Mouse (Mus musculus): ENCODE data around the gene Rftn1.

Rftn1 gene

GRCm38 (mm10) chr17:50093356-50093755 is 97.1 kb downstream of the Rftn1 start:
- DNase-seq (ENCODE audit: low read depth) = peak; percentile 28

- DNase-seq (ENCODE audit: low read depth) = no peak
Measured at GRCm38 (mm10) chr17:50092848-50093247, 97.6 kb downstream of the Rftn1 start.

DNA sequence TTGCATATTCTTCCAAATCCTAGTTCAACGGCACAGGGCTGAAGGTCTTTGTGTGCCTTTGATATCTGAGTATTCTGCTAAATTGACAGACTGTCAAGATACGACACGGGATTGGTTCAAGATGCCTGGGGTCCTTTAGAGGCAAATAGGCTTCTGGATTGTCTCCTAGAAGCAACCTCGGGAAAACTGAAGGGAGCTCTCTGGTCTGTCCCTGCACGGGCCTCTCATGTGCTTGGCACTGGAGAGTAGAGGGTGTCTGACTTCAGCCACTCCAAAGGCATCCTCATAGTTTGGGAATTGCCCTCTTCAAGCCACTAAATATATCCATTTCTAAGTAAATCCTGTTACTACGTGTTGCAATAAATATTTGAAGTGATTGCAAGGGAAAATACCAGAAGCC is 98.6 kb downstream of the Rftn1 start:
- no peak for DNase-seq (ENCODE audit: low read depth)

GRCm38 (mm10) chr17:50089725-50090124 is 100.7 kb downstream of the Rftn1 start:
- no peak for DNase-seq (ENCODE audit: low read depth)

- no peak for DNase-seq (ENCODE audit: low read depth)
Measured at GRCm38 (mm10) chr17:50088054-50088453, 102.4 kb downstream of the Rftn1 start.

DNA sequence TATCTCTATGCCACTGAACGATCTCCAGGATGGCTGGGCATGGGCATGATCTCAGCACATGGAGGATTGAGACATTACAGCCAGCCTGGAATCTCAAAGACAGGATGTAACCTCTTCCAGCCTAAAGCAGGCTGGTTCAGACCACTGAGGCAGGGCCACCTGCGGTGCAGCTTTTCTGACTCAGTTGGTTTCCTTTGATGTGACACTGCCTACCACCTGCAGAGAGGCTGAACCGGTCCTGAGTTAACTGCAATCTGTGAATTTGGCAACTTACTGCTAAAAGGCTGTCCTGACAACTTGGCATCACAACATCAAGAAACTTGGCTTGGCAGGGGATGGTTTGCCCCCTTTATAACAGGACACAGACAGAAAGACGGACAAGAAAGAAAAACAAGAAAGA is 103.6 kb downstream of the Rftn1 start:
- DNase-seq (ENCODE audit: low read depth) = no peak

GRCm38 (mm10) chr17:50084721-50085120 is 105.8 kb downstream of the Rftn1 start:
- DNase-seq (ENCODE audit: low read depth) = no peak

DNA sequence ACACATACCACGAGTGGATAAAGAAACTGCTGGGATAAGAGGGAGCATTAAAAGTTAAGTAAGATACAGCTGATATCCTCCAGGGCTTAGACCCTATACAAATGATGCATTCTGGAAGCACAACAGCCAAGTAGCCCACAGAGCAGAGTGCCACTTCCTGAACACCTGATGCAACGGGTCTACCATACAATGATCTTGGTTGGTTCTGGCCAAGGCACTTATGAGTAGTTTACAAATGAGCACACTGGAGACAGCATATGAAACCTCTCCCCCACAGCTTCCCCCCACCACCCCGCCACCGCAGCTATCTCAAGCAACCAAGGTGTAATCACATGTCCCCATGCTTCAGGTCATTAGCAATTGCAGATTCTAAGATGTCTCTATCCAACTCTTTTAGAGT is 106.5 kb downstream of the Rftn1 start:
- no peak for DNase-seq (ENCODE audit: low read depth)

DNA sequence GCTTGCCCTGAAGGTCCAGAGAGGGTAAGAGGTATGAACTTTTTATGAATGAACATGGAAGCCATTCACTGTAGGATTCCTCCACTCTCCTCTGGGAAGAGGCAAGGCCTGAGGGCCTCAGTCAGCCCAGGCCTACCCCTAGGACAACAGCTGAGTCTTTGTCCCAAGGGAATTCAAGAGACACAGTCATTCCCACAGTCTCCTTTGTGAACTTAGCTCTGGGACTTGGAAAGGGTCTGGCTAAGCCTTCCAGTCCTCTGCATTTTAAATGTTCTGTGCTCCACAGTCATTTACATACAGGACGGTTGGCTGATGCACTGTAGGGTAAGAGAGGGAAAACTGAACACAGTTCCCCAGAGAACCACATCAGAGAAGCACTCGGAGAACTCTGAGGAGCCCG is 107.5 kb downstream of the Rftn1 start:
- no peak for DNase-seq (ENCODE audit: low read depth)

DNA sequence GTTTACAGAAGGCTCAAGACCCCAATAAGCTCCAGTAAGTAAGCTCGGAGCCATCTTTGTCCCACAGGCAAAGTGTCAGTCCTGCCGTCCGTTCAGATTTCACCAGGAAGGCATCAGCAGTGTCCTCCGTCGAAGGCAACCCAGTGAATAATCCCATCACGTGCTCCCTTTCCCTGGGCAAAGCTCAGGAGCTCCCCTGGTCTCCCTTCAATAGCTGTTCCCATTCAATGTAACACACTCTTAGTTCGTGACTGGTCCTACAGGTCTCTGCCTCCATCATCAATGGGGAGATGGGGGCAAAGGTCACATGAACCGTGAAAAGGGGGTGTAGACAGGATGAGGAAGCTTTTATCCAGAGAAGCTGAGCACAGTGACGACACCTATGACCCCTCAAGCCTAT is 108.8 kb downstream of the Rftn1 start:
- DNase-seq (ENCODE audit: low read depth) = no peak

GRCm38 (mm10) chr17:50080991-50081390 is 109.5 kb downstream of the Rftn1 start:
- DNase-seq (ENCODE audit: low read depth) = no peak

DNA sequence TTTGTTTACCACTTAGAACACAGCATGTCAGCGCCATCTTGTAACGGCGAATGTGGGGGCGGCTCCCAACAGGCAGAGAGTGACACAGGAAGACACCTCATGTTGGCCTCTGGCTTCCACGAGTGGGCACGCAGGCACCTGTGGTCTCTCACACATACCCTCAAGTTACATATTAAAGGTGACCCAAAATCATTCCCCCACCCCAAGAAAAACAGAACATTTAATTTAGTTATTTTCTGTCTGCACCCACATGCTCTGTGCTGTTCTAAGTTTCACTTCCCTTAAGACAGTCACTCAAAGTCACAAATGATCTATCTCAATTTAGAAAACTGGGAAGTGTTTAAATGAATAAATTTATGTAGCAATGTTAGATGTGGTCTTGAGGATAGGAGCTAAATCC is 111.7 kb downstream of the Rftn1 start:
- no peak for DNase-seq (ENCODE audit: low read depth)

GRCm38 (mm10) chr17:50072982-50073965 is 117.2 kb downstream of the Rftn1 start:
- DNase-seq (ENCODE audit: low read depth) = no peak

- peak; percentile 52 for DNase-seq (ENCODE audit: low read depth)
Measured at GRCm38 (mm10) chr17:50071602-50071988, 118.9 kb downstream of the Rftn1 start.

GRCm38 (mm10) chr17:50070822-50071601 is 119.5 kb downstream of the Rftn1 start:
- no peak for DNase-seq (ENCODE audit: low read depth)

GRCm38 (mm10) chr17:50069897-50070636 is 120.4 kb downstream of the Rftn1 start:
- no peak for DNase-seq (ENCODE audit: low read depth)

DNA sequence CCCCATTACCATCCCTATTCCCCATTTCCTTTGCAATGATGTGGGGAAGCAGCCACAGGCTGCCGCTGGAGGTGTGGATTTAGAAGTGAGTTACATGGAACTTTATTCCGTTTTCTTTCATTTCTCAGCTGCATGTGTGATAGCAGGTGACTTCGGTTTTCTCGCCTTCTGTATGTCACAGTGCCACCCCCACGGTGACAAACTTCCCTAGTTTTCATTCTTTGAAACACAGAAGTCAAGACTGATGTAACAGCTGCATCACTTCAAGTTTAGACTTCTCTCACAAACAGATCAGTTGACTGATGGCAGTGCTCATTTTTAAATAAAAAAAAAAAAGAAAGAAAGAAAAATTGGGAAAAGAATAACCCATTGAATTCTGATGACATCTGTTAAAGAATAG is 121.3 kb downstream of the Rftn1 start:
- no peak for DNase-seq (ENCODE audit: low read depth)

DNA sequence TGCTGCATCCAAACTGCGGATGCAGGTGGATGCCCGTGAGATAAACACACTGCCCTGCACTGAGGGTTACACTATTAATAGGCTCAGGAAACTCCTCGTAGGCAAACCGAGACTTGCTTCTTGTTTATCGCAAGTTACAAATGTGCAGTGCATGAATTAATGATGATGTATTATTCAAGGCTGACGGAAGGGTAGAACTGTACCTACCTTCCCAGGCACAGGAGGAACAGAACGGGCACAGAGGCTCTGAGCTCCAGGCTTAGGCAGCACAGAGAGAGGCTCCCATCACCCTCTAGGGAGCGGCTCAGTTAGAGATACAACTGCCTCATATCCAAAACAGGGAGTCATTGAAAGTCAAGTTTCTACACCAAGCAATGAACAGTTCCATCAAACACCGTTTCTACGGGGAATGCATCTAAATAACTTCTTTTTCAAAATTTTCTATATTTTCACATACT is 121.8 kb downstream of the Rftn1 start:
- no peak for DNase-seq (ENCODE audit: low read depth)

DNA sequence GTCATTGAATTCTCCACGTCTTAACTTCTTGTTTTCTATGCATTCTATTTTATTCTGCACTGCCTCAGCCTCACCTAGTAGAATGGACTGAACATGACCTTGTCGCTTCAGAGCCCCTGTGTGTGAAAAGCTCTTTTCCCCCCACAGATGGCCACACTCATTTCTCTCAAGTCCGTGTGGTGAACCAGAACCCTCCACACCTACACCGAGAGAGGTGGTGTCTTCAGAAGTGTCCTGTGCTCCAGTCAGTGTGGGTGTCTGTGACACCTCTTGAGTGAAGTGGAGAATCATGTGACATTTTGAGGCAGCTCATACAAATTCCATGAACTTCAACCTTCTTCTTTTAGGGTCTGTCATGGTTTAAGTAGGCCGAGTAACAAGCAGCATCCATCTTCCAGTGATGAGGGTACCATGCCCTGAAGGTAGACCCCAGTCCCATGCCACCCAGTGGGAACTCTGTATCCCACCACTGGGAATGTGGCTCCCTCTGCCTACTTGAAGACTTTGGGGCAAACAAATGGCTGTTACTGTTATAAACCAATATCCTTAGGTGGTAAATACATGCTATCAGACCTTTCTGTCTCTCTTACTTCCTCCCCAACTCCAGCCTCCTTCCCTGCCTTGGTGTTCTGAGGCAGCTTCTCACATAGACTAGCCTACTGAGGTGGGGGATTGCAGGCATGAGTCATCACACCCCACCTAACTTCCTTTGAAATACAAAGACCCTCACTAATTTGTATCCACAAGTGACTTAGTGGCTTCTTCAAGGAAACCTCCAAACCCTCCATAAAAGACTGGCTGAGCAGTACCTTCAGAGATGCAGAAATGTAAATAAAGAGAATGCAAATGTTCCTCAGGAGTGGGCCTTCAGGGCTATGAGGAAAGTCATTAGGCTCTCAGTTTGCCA is 122.4 kb downstream of the Rftn1 start:
- no peak for DNase-seq (ENCODE audit: low read depth)

- no peak for DNase-seq (ENCODE audit: low read depth)
Measured at GRCm38 (mm10) chr17:50066822-50067713, 123.4 kb downstream of the Rftn1 start.
